Mouse (Mus musculus): ENCODE results near the gene Cd70.

DNA sequence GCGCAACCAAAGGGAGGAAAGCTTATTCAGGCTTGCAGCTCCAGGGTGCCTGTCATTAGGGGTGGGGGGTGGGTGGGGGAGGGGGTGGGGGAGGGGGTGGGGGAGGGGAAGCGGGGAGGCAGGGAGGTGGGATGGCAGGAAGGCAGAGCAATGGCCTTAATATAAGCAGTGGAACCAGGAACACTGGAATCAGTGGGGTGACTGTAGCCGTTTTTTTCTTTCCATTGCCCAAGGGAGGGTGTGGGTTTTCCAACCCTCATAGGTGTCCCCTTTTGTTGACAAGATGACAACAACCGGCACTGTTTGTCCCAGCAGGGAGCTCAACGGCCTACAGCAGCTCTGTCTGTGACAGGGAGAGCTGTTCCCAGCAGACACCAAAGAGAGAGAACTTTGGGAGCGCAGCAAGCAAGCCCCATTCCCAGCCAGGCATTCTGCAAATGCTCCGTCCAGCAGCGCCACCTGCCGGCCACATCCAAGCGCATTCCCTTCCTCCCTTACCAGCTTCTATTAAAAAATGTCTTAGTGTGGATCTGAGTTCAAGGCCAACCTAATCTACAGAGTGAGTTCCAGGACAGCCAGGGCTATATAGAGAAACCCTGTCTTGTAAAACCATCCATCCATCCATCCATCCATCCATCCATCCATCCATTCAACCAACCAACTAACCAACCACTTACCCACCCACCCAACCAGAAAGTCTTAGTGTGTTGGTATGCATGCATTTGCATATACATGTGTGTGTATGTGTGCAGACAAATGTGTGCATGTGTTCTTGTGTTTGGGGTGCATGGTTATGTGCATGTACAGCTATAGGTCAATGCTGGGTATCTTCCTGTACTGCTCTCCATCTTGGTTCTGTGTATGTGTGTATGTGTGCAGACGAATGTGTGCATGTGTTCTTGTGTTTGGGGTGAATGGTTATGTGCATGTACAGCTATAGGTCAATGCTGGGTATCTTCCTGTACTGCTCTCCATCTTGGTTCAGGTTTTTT, 17.5 kb upstream of the Cd70 start:
- no peak for TF ChIP-seq POLR2A (IDR thresholded peaks at IDR 0.05; ENCODE audit: borderline replicate concordance, low read depth, low read length)
- peak; percentile 75 for TF ChIP-seq CTCF (IDR thresholded peaks at IDR 0.05; ENCODE audit: low read depth, low read length)

Data from bone marrow macrophage, adult 2 months (primary cell).